Mouse (Mus musculus): ENCODE measurements around the gene Sntb2.

DNA sequence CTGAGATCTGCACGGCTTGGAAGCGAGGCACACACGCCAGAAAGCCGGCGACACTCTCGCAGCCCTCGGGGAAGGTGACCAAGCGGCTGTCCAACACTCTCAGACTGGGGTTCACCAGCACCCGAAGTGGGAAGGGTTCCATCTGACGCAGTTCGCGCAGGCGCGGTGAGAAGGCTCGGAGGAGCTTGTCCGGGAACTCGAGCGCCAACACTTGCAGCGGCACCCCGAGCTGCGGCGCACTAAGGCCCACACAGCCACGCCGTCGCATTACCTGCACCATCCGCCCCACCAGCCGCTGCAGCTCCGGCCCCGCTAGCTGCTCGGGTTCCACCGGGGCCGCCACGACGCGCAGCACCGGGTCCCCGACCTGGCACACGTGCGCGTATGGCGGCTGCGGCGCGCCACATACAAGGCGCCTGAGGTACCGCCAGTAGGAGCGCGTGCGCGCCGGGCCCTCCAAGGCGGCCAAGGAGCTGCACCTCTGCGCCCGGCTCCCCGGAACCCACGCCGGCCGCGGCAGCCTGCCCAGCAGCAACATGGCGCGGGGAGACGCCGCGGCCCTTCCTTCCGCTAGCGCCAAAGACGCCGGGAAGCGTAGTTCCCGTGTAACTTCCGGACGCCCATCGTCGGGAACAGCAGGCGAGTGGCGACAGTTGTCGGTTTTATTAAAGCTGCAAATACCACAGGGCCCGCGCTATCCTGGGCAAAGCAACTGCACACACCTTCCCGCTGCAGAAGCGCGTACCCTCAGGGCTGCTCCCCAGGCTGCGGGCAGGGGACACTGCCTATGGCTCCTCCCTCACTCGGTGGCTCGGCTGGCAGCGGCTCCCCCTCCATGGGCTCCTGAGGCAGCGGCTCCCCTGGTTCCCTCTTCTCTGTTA, 112.8 kb downstream of the Sntb2 start, which contains the start of gene Pdf:
- TF ChIP-seq CTCF (conservative IDR thresholded peaks at IDR 0.05; ENCODE audit: low read length): no peak
- no peak for TF ChIP-seq NANOG (IDR thresholded peaks at IDR 0.05; ENCODE audit: borderline replicate concordance, low read length)
